Mouse (Mus musculus): ENCODE data around the gene Lypd6b. TPM values are rescaled to one million over a fixed set of nuclear protein-coding genes. Genes with fewer than 3 reads are reported as not detected.

The Lypd6b gene
- polyA plus RNA-seq, 1 experiment: not detected

DNA sequence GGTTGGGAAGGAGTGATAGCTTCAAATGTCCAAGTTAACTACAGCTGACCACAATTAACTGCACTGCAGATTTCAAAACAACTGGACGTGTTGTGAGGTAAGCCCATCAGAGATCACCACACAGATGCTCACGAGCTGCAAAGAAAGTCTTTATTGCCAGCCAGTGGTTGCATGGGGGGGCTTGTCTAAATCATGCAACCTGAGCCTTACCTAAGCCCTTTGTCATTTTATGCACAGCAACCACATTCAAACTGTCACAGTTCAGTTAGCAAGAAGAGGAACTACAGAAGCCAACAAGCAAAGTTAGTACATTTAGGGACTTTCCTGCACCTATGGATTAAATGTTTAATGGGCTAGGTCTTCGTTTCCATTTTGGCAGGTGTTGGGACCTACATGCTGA is 177.4 kb downstream of the Lypd6b start:
- Histone ChIP-seq H3K36me3 (ENCODE audit: control insufficient read depth) (no peaks in the 10 kb centered on the region), H3K4me1 (ENCODE audit: control insufficient read depth) (no peaks in the 10 kb centered on the region), H3K27me3 (ENCODE audit: control insufficient read depth) (no peaks in the 10 kb centered on the region), H3K9me3 (ENCODE audit: control insufficient read depth, low read length) (no peaks in the 10 kb centered on the region), H3K4me3 (replicated peaks) (no peak overlapping the region)
- TF ChIP-seq TAL1 (IDR thresholded peaks at IDR 0.05; ENCODE audit: low read length) (no peak), GATA1 (IDR thresholded peaks at IDR 0.05; ENCODE audit: low read length) (no peak)

DNA sequence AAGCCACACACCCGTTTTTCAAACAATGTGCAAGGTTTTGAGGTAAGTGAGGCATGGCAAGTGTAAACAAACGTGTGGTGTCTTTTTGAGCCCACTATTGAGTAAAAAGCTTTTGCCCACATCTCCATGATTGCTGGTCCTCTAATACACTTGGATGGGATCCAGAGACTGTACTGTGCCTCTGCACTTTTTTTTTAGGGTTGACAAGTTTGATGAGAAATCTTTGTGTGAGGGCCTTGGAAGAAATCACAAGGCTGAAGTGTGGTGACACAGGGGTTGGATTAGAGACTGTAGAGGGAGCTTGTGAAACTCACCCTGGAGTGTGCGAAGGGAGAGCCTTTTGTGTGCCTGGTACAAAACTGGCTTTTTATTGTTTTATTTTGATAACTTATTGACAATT is 180.3 kb downstream of the Lypd6b start:
- no peaks in the 10 kb centered on the region for H3K27me3 ChIP-seq (ENCODE audit: control insufficient read depth)
- no peaks in the 10 kb centered on the region for H3K36me3 ChIP-seq (ENCODE audit: control insufficient read depth)
- peaks cover 4% of the 10 kb centered on the region; the same call in 1 of the 2 replicates for H3K9me3 ChIP-seq (ENCODE audit: control insufficient read depth, low read length)
- no peak overlapping the region for H3K4me3 ChIP-seq (replicated peaks)
- no peak for TF ChIP-seq GATA1 (IDR thresholded peaks at IDR 0.05; ENCODE audit: low read length)
- no peak for TF ChIP-seq TAL1 (IDR thresholded peaks at IDR 0.05; ENCODE audit: low read length)
- no peaks in the 10 kb centered on the region for H3K4me1 ChIP-seq (ENCODE audit: control insufficient read depth)

- Histone ChIP-seq H3K9me3 (ENCODE audit: control insufficient read depth, low read length) (peaks cover 4% of the 10 kb centered on the region; the same call in 1 of the 2 replicates), H3K27me3 (ENCODE audit: control insufficient read depth) (no peaks in the 10 kb centered on the region), H3K4me1 (ENCODE audit: control insufficient read depth) (no peaks in the 10 kb centered on the region), H3K4me3 (replicated peaks) (no peak overlapping the region), H3K36me3 (ENCODE audit: control insufficient read depth) (no peaks in the 10 kb centered on the region)
- no peak for TF ChIP-seq GATA1 (IDR thresholded peaks at IDR 0.05; ENCODE audit: low read length)
- no peak for TF ChIP-seq TAL1 (IDR thresholded peaks at IDR 0.05; ENCODE audit: low read length)
Observed at GRCm38 (mm10) chr2:49970990-49971389, 183.5 kb downstream of the Lypd6b start.

DNA sequence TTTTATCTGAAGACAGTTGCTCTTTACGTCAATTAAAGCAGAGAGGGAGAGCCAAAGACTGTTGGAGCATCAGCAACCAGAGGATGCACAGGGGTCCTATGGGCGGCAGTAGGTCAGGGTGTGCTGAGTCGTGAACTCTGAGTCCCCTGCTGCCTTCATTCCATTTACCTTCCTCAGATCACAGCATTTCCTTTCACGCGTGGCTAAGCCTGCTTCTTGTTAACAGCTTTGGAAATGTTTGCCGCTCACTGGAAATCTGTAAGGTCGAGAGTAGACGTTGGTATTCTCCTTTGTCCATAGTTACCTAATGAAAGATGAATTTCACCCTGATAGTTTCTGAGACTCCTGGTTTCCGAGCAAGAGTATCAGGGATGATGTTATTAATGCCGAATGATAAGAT is 191.1 kb downstream of the Lypd6b start:
- Histone ChIP-seq H3K4me1 (ENCODE audit: control insufficient read depth) (no peaks in the 10 kb centered on the region), H3K27me3 (ENCODE audit: control insufficient read depth) (no peaks in the 10 kb centered on the region), H3K36me3 (ENCODE audit: control insufficient read depth) (no peaks in the 10 kb centered on the region), H3K4me3 (replicated peaks) (no peak overlapping the region), H3K9me3 (ENCODE audit: control insufficient read depth, low read length) (no peaks in the 10 kb centered on the region)
- no peak for TF ChIP-seq GATA1 (IDR thresholded peaks at IDR 0.05; ENCODE audit: low read length)
- no peak for TF ChIP-seq TAL1 (IDR thresholded peaks at IDR 0.05; ENCODE audit: low read length)

GRCm38 (mm10) chr2:49979991-49980390 is 192.5 kb downstream of the Lypd6b start:
- Histone ChIP-seq H3K9me3 (ENCODE audit: control insufficient read depth, low read length) (no peaks in the 10 kb centered on the region), H3K4me3 (replicated peaks) (no peak overlapping the region), H3K4me1 (ENCODE audit: control insufficient read depth) (no peaks in the 10 kb centered on the region), H3K36me3 (ENCODE audit: control insufficient read depth) (no peaks in the 10 kb centered on the region), H3K27me3 (ENCODE audit: control insufficient read depth) (no peaks in the 10 kb centered on the region)
- no peak for TF ChIP-seq TAL1 (IDR thresholded peaks at IDR 0.05; ENCODE audit: low read length)
- TF ChIP-seq GATA1 (IDR thresholded peaks at IDR 0.05; ENCODE audit: low read length): no peak

DNA sequence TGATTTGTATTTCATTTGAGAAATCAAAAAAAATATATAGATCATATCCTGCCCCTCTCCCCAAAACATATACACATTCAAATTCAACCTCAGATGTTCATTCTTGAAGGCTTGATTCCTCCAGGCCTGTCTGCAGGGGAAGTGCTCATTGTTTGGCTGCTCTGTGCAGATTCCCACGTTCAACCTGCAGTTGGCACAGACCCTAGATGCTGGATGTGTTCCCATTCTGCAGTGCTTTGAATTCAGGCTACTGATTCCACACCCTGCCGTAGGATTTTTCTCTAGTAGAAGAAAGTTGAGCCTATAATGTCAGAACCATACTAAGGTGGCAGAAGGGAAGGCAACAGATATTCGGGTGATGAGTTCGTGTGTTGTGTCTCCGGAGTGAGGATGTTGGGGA is 195.5 kb downstream of the Lypd6b start:
- Histone ChIP-seq H3K27me3 (ENCODE audit: control insufficient read depth) (no peaks in the 10 kb centered on the region), H3K4me3 (replicated peaks) (no peak overlapping the region), H3K36me3 (ENCODE audit: control insufficient read depth) (no peaks in the 10 kb centered on the region), H3K4me1 (ENCODE audit: control insufficient read depth) (no peaks in the 10 kb centered on the region), H3K9me3 (ENCODE audit: control insufficient read depth, low read length) (no peaks in the 10 kb centered on the region)
- TF ChIP-seq TAL1 (IDR thresholded peaks at IDR 0.05; ENCODE audit: low read length): no peak
- no peak for TF ChIP-seq GATA1 (IDR thresholded peaks at IDR 0.05; ENCODE audit: low read length)

GRCm38 (mm10) chr2:49984780-49985179 is 197.3 kb downstream of the Lypd6b start:
- H3K36me3 ChIP-seq (ENCODE audit: control insufficient read depth): no peaks in the 10 kb centered on the region
- H3K4me1 ChIP-seq (ENCODE audit: control insufficient read depth): no peaks in the 10 kb centered on the region
- no peak overlapping the region for H3K4me3 ChIP-seq (replicated peaks)
- no peak for TF ChIP-seq TAL1 (IDR thresholded peaks at IDR 0.05; ENCODE audit: low read length)
- TF ChIP-seq GATA1 (IDR thresholded peaks at IDR 0.05; ENCODE audit: low read length): no peak
- no peaks in the 10 kb centered on the region for H3K27me3 ChIP-seq (ENCODE audit: control insufficient read depth)
- H3K9me3 ChIP-seq (ENCODE audit: control insufficient read depth, low read length): no peaks in the 10 kb centered on the region

GRCm38 (mm10) chr2:49995841-49996240 is 208.4 kb downstream of the Lypd6b start:
- no peak overlapping the region for H3K4me3 ChIP-seq (replicated peaks)
- H3K9me3 ChIP-seq (ENCODE audit: control insufficient read depth, low read length): no peaks in the 10 kb centered on the region
- no peaks in the 10 kb centered on the region for H3K27me3 ChIP-seq (ENCODE audit: control insufficient read depth)
- no peaks in the 10 kb centered on the region for H3K36me3 ChIP-seq (ENCODE audit: control insufficient read depth)
- no peaks in the 10 kb centered on the region for H3K4me1 ChIP-seq (ENCODE audit: control insufficient read depth)
- TF ChIP-seq GATA1 (IDR thresholded peaks at IDR 0.05; ENCODE audit: low read length): no peak
- no peak for TF ChIP-seq TAL1 (IDR thresholded peaks at IDR 0.05; ENCODE audit: low read length)

GRCm38 (mm10) chr2:49997216-49997615 is 209.7 kb downstream of the Lypd6b start:
- no peak for TF ChIP-seq GATA1 (IDR thresholded peaks at IDR 0.05; ENCODE audit: low read length)
- H3K4me3 ChIP-seq (replicated peaks): no peak overlapping the region
- no peaks in the 10 kb centered on the region for H3K4me1 ChIP-seq (ENCODE audit: control insufficient read depth)
- H3K36me3 ChIP-seq (ENCODE audit: control insufficient read depth): no peaks in the 10 kb centered on the region
- no peaks in the 10 kb centered on the region for H3K9me3 ChIP-seq (ENCODE audit: control insufficient read depth, low read length)
- H3K27me3 ChIP-seq (ENCODE audit: control insufficient read depth): no peaks in the 10 kb centered on the region

Other genes starting within 250 kb of the Lypd6b start
- not detected in 2 replicates for gene Kif5c, start 168.4 kb upstream of the Lypd6b start, polyA plus RNA-seq (2012)